Comparison of ENCODE assay signal across 22 mouse cellular contexts in the genomic region with DNA sequence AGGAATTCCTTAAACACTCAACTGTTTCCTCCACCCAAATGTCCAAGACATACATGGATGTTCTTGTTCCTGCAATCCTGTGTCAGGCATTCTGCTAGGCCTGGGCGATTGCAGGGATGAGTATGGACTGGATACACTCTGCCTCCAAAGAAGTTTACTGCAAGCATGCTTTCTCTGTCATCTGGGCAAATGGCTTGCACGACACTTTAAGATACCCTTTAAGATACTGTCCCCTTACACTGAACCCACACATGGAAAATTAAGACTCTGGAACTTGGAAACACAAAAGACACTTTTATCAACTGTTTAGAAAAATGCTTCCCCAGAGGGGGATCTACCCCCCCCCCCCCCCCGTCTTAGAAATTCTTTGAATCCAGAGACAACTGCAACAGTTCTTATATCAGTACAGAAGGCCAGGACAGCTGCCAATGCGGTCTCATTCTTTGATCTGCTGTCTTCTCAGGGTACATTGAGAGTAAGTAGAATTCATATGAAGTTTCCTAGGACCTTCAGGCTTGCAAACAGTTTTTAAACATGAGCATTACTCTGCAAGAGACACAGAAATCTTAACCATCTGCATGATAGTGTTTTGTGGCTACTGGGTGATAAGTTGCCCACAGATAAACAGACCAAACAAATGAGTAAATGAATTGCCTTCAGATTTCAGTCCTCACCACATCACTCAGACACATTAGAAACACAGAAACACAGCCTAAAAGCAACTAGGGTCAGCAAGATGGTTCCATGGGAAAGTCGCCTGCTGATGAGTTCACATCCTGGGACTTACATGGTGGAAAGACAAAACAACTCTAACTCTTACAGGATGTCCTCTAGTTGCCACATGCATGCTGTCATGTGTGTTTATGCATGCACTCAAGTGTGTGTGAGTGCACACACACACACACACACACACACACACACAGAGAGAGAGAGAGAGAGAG. TPM values are rescaled to one million over a fixed set of nuclear protein-coding genes. Genes with fewer than 3 reads are reported as not detected.
DNase-seq lines count a peak whose midpoint lies in the region; ATAC-seq and TF ChIP-seq lines count a peak whose summit lies in the region.
"Had no signal": no experiment of that assay in that cellular context is flagged by ENCODE, and none has a peak within 500 bp of the region (broad histone marks: within the 10 kb centered on the region; RNA-seq: fewer than 3 reads in every experiment).

No protein-coding gene starts in this region.

- H3K9me3 ChIP-seq in lung, embryonic 15.5 days, result no peaks in the 10 kb centered on the region
- no peaks in the 10 kb centered on the region for H3K9me3 ChIP-seq in lung, postnatal 0 days (ENCODE audit: low read length)
- no peaks in the 10 kb centered on the region for H3K9me3 ChIP-seq in midbrain, embryonic 11.5 days (ENCODE audit: control insufficient read depth, low read length)
- no peaks in the 10 kb centered on the region for H3K9me3 ChIP-seq in midbrain, embryonic 10.5 days (replicated peaks)
- H3K9me3 ChIP-seq: embryonic facial prominence, embryonic 13.5 days; embryonic facial prominence, embryonic 15.5 days; forebrain, embryonic 10.5 days; forebrain, embryonic 12.5 days had no signal

- ATAC-seq in lung, embryonic 15.5 days (ENCODE audit: borderline replicate concordance, extremely low read depth, low FRiP score, low TSS enrichment), result peak; percentile 70; the same call in 1 of the 2 replicates
- peak; percentile 49 for ATAC-seq in lung, postnatal 0 days
- no peak for ATAC-seq in midbrain, embryonic 11.5 days (ENCODE audit: low FRiP score)
- ATAC-seq: forebrain, embryonic 14.5 days had no signal

- no peak for TF ChIP-seq EP300 in lung, postnatal 0 days (IDR thresholded peaks at IDR 0.05)

- no peak overlapping the region for H3K4me2 ChIP-seq in lung, embryonic 15.5 days
- H3K4me2 ChIP-seq in lung, postnatal 0 days (replicated peaks; ENCODE audit: low read depth, low read length), result no peak overlapping the region
- H3K4me2 ChIP-seq in midbrain, embryonic 11.5 days, result no peak overlapping the region
- H3K4me2 ChIP-seq: embryonic facial prominence, embryonic 13.5 days; embryonic facial prominence, embryonic 15.5 days; forebrain, embryonic 12.5 days had no signal

- H3K36me3 ChIP-seq in lung, embryonic 15.5 days, result no peaks in the 10 kb centered on the region
- no peaks in the 10 kb centered on the region for H3K36me3 ChIP-seq in lung, postnatal 0 days (ENCODE audit: insufficient read depth, low read length)
- H3K36me3 ChIP-seq in midbrain, embryonic 11.5 days (ENCODE audit: control insufficient read depth, insufficient read depth, low read length), result no peaks in the 10 kb centered on the region
- H3K36me3 ChIP-seq in midbrain, embryonic 10.5 days, result no peaks in the 10 kb centered on the region
- H3K36me3 ChIP-seq: embryonic facial prominence, embryonic 13.5 days; embryonic facial prominence, embryonic 15.5 days; forebrain, embryonic 10.5 days; forebrain, embryonic 12.5 days had no signal

- DNase-seq in lung, postnatal 14 days, result no peak
- DNase-seq in lung, postnatal 0 days (ENCODE audit: low spot score), result no peak
- no peak for DNase-seq in lung, postnatal 25 days (ENCODE audit: low spot score)
- DNase-seq in midbrain, embryonic 11.5 days (ENCODE audit: low spot score, missing footprints), result peak; percentile 26
- DNase-seq in midbrain, embryonic 10.5 days (ENCODE audit: low spot score), result no peak
- DNase-seq: adrenal gland, adult 2 months; adrenal gland, postnatal 10 days; adrenal gland, postnatal 25 days; cerebellum, adult 11 months; cerebellum, adult 18-20 months; cerebellum, adult 8-10 months; cerebellum, adult 9-11 months; cerebellum, postnatal 14 days; cerebellum, postnatal 36 days; embryo, embryonic 11 days had no signal

- H3K4me1 ChIP-seq in lung, embryonic 15.5 days, result peaks cover 13% of the 10 kb centered on the region; the same call in 1 of the 2 replicates
- H3K4me1 ChIP-seq in lung, postnatal 0 days (ENCODE audit: insufficient read depth, low read depth, low read length), result no peaks in the 10 kb centered on the region; the same call in 1 of the 2 replicates
- no peaks in the 10 kb centered on the region for H3K4me1 ChIP-seq in midbrain, embryonic 11.5 days (ENCODE audit: control insufficient read depth, insufficient read depth, low read length)
- H3K4me1 ChIP-seq in midbrain, embryonic 10.5 days, result no peaks in the 10 kb centered on the region
- H3K4me1 ChIP-seq: embryonic facial prominence, embryonic 13.5 days; embryonic facial prominence, embryonic 15.5 days; forebrain, embryonic 10.5 days; forebrain, embryonic 12.5 days had no signal

- no peaks in the 10 kb centered on the region for H3K27me3 ChIP-seq in lung, embryonic 15.5 days
- H3K27me3 ChIP-seq in lung, postnatal 0 days (replicated peaks; ENCODE audit: insufficient read depth, low read length), result no peaks in the 10 kb centered on the region
- H3K27me3 ChIP-seq in midbrain, embryonic 11.5 days (ENCODE audit: control insufficient read depth, insufficient read depth, low read length), result no peaks in the 10 kb centered on the region
- H3K27me3 ChIP-seq in midbrain, embryonic 10.5 days (ENCODE audit: low read depth, poor library complexity, severe bottlenecking), result no peaks in the 10 kb centered on the region
- H3K27me3 ChIP-seq: embryonic facial prominence, embryonic 13.5 days; embryonic facial prominence, embryonic 15.5 days; forebrain, embryonic 12.5 days had no signal

- peak overlapping the region; percentile 56 for H3K27ac ChIP-seq in lung, embryonic 15.5 days
- H3K27ac ChIP-seq in lung, postnatal 0 days (ENCODE audit: low read length), result no peak overlapping the region
- H3K27ac ChIP-seq in midbrain, embryonic 11.5 days (ENCODE audit: low read depth, low read length), result no peak overlapping the region
- no peak overlapping the region for H3K27ac ChIP-seq in midbrain, embryonic 10.5 days (replicated peaks)
- H3K27ac ChIP-seq: embryonic facial prominence, embryonic 13.5 days; embryonic facial prominence, embryonic 15.5 days; forebrain, embryonic 10.5 days; forebrain, embryonic 12.5 days had no signal

- 47% methylated on average over 5 of the region's 5 CpGs for WGBS in lung, embryonic 15.5 days
- WGBS in lung, postnatal 0 days, result 53% methylated on average over 5 of the region's 5 CpGs
- 84% methylated on average over 5 of the region's 5 CpGs for WGBS in midbrain, embryonic 11.5 days
- 82% methylated on average over 5 of the region's 5 CpGs for WGBS in midbrain, embryonic 10.5 days

- H3K9ac ChIP-seq in lung, embryonic 15.5 days, result no peak overlapping the region
- H3K9ac ChIP-seq in lung, postnatal 0 days (replicated peaks; ENCODE audit: low read depth), result no peak overlapping the region
- H3K9ac ChIP-seq in midbrain, embryonic 11.5 days (ENCODE audit: low read length), result no peak overlapping the region
- H3K9ac ChIP-seq: embryonic facial prominence, embryonic 13.5 days; embryonic facial prominence, embryonic 15.5 days; forebrain, embryonic 12.5 days had no signal

- H3K4me3 ChIP-seq in lung, embryonic 15.5 days, result no peak overlapping the region
- H3K4me3 ChIP-seq in lung, postnatal 0 days (ENCODE audit: low read depth, low read length), result no peak overlapping the region
- no peak overlapping the region for H3K4me3 ChIP-seq in midbrain, embryonic 11.5 days (ENCODE audit: low read depth, low read length)
- no peak overlapping the region for H3K4me3 ChIP-seq in midbrain, embryonic 10.5 days
- H3K4me3 ChIP-seq: embryonic facial prominence, embryonic 13.5 days; embryonic facial prominence, embryonic 15.5 days; erythroblast, embryonic 14.5 days; forebrain, embryonic 10.5 days; forebrain, embryonic 12.5 days had no signal

- no peak for TF ChIP-seq CTCF in lung, postnatal 0 days (IDR thresholded peaks at IDR 0.05)

RNA-seq across cellular contexts. Expression of gene Epc2, which starts 59.7 kb away (rescaled TPM):
- 6.4 and 6.5 TPM in 2 replicates for polyA plus RNA-seq in lung, embryonic 15.5 days (2015; fragmentation: Nextera tagmentation; extraction: Ambion mirVana)
- polyA plus RNA-seq in lung, postnatal 0 days (2015; fragmentation: Nextera tagmentation; extraction: Ambion mirVana), result 4.9 and 5.8 TPM in 2 replicates
- polyA plus RNA-seq in midbrain, embryonic 11.5 days (2014; fragmentation: Nextera tagmentation; extraction: Ambion mirVana), result 12.2 and 14.0 TPM in 2 replicates
- 6.1 and 6.8 TPM in 2 replicates for polyA plus RNA-seq in midbrain, embryonic 10.5 days (2016; fragmentation: Nextera tagmentation; extraction: Ambion mirVana)
